Mouse (Mus musculus) kidney, postnatal 36 days (tissue): ENCODE results near the gene Kctd20.

Source experiments
- DNase-seq, 2 experiments: peaks; one replicate each; pipeline ENCODE4 v3.0.0; 2021 to 2022; ENCODE audit warnings: mixed read lengths in 2 of 2

Kctd20 gene

DNA sequence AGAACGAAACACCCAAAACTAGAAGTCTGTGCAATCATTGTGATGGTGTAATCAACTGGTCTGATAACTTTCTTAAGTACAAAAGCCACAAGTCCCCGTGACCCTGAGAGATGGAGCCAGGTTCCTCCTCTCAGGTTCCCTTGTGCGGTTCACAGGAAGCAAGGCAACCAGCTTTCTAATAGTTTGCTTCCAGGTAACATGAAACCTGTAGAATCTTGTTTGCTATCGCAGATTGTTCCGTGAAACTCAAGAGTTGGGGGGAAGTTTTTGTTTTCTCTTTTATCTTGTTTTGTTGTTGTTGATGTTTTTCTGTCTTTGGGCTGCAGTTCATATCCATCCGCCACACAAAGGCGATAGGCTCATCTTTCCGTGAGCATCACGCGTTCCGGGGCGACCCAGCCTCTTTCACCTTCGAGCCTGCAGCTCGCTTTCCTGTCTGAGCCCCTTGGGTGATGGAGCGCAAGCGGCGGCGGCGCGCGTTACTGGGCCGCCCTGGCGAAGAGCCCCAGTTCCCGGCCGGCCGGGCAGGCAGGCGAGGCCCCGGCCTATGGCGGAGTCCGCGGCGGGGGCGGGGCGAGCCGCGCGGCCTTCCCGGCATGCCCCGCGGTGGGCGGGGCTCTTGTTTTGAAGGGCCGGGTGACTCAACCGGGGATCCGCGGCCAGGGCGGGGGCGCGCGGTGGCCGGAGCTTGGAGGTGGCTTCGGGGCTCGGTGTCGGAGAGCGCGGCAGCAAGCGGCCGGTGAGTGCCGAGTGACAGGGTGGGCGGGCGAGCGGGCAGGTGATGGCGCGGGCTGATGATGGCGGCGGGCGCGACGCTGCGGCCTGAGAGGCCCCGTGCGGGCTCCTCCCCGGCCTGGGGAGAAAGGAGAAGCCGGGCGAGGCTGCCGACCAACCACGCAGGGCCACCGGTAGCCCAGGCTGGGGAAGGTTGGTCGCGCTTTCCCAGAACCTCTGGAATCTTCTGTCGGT, at the start of gene Kctd20:
Kctd20 (plus strand) TSS at position 120 of the 969 bp plus-strand sequence.
- DNase-seq, result peak; percentile 94 to 97

DNA sequence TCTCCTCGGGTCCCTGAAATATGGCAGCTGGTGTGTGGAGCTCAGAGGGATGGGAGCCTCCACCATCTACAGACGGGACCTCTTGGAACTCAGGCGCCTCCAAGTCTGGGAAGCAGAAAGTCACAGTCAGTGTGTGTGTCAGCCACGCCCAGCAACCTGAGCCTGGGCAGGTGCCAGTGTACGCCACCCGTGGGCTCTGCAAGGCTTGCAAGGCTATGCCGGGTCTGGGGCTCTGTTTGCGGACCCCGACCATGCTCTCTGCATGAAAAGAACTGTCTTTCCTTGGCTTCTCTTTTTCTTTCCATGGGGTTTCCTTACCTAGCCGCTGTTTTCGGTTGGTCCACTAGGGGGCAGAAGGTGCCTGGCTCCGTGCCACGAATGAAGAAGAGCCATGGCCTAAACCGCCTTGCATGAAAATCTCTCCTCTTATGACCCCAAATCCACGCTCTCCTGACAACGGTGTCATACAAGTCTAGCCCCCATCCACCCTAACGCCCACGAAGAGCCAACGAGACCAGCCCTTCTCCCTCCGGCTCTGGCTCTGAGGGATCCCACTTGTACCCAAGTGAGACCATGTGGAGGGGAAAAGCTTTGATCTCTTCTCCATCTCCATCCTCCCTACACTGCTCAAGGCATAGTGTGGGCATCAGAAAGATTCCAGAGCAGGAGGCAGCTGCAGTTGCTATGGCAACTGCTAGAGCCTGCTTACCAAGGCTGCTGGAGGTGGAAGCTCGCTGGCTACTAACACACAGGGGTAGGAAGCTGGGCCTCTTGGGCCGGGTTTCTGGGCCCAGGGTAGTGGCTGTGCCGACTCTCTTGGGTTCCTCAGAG, 47.0 kb upstream of the Kctd20 start:
- DNase-seq, result peak; percentile 47 to 83

DNA sequence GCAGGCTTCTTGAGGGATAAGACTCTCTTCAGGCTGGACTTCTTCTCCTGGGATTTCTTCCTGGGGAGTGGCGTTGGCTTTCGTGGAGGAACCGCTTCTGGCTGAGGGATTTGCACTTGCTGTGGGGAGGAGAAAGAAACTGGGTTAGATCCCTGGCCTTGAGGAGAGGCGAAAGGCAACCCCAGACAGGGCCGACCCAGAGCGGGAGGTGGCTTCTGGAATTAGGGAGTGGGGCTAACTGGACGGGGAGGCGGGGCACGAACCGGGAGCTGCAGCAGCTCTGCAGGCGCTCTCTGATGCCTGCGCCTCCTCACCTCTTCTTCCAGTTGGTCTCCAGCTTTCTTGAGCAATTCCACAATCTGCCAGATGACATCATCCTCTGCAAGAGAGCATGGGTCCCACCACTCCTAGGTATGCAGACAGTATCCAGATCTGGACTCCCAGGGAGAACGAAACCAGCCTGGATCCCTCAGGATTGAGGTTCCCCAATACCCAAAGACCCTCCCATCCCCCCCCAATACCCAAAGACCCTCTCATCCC, 46.3 kb upstream of the Kctd20 start:
- no peak for DNase-seq

DNA sequence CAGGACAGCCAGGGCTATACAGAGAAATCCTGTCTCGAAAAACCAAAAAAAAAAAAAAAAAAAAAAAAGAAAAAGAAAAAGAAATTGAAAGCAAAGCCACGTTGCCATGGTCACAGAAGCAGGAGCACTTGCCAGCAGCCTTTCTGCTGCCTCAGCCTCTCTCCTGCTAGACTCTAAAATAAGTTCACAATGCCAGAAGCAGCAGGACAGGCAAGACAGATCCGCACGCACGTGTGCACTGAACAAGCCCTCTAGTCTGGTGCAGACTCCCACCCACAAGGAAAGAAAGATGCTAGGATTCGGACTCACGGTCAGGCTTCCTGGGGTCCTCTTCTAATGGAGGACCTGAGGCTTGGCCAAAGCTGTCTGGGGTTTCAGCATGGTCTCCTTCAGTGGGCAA, 43.8 kb upstream of the Kctd20 start:
- peak in 1 of 2 experiments; percentile 20 for DNase-seq

DNA sequence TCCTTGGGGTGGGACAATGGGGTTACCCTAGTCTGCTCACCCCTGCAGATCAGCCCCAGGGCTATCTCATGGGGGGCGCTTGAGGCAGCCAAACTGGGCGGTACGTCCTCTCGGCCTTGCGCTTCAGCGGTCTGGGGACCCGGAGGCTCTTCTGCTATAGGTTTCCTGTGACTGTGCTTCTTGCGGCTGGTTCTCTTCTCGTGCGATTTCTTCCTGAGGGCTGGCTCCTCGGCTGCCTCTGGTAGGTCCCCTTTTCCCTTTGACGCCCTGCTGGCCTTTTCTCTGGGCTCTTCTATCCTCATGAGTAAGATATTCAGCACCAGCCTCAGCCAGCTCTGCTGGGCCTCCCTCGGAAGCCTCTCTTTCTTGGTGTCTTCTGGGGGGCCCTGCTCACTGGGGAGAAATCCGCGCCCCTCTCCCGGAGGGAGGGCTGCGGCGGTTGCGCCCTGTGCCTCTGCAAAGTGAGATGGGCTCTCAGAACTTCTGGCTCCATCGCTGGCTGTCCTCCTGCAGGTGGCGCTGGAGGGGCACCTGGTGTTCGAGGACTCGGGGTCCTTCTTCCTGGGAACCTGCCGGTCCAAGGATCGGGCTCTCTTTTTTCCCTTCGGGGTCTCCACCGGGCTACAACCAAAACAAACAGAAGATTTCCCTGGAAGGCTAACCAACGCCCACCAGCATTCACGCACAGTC, 42.4 kb upstream of the Kctd20 start:
- peak; percentile 56 to 86 for DNase-seq

DNA sequence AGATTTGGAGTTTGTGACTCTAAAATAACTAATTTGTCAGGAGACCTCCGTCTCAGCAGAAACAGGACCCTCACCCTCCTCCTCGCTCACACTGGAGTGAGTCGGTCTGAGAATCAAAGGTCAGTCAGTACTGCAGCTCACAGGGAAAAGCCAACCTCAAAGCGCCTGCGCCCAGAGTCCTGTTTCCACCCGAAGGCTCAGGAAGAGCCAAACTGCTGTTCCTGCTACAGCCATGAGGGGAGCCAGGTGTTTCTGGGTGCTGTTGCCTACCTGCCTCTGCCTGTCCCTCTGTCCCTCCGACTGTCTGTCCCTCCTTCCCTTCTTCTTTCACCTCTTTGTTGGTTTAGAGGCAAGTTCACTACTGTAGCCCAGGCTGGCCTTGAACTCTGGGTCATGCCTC, 41.6 kb upstream of the Kctd20 start:
- peak; percentile 70 for DNase-seq

DNA sequence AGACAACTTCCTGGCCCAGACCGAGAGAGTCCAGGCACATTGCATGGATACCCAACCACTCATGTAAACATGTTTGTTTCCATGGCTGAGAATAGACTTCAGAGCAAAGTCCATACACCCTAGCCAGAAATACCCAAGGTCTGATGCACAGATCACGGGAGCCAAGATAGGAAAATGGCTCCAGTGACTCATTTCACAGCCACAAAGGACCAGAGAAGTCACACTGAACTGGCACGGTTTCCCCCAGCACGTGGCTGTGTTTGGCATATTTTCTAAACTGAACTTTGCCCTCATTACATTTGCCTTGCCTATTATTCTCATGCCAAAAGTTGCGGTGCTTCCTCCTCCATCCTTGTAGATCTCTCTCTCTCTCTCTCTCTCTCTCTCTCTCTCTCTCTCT, 38.5 kb upstream of the Kctd20 start:
- DNase-seq, result peak; percentile 68 to 79

DNA sequence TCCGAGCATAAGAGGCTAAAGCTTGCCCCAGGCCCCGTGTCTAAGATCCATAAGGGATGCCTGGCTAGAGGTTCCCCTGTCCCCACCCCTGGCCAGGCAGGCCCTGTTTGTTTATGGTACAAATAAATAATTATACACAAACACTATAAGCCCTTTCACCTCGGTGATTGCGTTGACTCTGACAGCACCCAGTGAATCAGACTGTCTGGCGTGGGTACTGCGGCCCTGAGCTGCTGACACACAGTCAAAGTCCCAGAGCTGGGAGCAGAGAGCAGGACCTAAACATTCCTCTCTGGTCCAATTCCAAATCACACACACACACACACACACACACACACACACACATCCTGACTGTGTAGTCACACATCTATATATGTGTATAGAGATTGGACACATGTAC, 37.8 kb upstream of the Kctd20 start:
- DNase-seq, result no peak

DNA sequence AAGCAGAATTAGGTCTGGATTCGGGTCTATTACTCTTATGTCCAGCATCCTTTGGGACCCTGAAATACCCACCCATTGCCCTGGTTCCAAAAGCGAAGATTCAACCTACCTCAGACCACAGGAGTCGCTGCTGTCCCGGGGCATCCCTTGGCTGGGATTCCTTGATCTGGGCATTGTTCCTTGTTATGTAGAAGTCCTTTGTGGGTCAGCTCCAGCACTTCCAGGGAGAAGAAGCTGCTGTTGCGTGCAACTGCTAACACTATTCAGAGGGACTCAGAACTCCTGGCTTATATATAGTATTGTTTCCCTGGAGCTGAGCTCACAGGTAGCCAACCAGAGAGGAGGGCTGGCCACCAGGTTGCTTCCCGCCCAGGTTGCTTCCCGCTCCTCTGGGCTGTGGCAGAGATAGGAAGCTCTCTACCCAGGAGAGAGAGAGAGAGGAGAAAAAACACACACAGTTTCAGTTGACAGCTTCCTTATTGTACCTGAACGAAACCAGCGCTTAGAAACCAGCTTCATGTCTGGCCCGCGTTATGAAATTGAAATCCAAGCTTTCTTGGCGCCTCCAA, 36.6 kb upstream of the Kctd20 start, which contains the start of gene 4930539E08Rik:
4930539E08Rik (minus strand) TSS at position 265 of the 569 bp plus-strand sequence.
- DNase-seq, result no peak

DNA sequence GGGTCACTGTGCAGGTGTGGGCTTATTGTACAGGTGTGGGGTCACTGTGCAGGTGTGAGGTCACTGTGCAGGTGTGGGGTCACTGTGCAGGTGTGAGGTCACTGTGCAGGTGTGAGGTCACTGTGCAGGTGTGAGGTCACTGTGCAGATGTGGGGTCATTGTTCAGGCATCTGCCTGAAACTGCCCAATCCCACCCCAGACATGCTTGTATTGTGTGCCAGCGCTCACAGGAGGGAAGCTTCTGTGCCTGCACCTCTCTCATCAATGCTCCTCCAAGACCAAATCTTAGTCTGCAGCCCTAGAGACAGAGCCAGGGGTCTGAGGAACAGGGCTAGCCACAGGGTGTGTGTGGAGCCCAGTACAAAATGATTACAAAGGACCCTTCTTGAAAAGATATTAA, 35.2 kb upstream of the Kctd20 start:
- no peak for DNase-seq

DNA sequence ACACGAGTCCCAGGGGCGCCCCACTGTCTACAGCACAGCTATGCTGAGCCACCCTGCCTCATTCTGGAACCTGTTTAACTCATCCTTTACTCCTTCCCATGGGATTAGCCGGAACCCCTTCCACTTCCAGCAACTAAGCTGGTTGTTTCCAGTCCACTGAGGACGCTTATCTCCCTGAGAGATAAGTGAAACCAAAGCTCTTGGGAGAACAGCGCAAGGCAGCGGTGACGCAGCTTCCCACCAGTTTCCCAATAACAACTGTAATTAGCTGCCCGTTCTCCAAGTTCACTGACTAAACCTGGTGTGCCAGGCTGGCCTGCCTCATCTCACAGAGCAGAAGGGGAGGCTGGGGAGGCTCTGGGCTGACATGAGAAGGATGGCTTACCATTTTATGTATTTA, 30.7 kb upstream of the Kctd20 start:
- DNase-seq, result no peak

DNA sequence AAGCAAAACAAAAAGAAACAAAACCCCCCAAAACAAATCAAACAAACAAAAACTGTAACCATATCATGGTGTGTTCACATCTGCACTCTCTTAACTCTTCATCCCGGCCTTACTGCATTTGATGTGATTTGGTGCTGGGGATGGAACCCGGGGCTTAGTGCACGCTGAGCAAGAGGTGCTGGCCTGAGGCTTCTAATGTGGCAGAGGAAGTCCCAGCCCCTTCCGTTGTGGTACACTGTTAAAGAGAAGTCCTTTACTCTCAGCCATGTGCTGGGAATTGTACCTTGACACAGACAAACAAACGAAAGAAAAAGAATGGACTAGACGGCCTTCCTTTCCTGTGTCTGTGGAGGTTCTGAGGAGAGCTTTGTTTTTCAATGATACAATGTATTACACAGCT, 29.7 kb upstream of the Kctd20 start:
- DNase-seq, result no peak

DNA sequence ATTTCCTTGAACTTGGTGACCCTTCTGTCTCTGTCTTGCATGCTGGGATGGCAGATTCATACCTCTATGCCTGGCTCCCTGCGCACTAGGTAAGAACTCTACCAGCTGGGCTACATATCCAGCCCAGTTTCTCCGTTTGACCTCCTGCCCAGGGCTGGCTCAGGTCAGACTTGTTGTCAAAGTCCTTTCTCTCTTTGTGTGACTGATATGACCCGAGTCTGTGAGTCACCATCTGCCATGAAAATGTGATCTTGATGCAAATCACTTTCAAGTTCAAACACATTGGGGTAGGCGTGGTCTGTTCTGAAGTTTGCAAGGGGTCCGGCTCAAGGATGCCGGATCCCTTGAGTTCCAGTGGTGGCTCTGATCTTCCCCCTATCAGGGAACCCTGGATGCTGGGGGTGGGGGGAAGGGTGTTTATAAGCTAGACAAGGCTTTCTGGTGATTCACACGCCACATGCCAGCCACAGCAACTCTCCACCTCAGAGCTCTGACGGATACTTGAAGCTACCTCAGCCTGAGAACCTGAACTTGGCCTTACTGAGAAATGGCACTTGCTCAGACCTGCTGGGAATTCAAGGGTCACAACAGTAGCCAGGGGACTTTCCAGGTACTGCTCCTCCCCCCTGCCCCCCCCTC, 26.7 kb upstream of the Kctd20 start:
- DNase-seq, result no peak

DNA sequence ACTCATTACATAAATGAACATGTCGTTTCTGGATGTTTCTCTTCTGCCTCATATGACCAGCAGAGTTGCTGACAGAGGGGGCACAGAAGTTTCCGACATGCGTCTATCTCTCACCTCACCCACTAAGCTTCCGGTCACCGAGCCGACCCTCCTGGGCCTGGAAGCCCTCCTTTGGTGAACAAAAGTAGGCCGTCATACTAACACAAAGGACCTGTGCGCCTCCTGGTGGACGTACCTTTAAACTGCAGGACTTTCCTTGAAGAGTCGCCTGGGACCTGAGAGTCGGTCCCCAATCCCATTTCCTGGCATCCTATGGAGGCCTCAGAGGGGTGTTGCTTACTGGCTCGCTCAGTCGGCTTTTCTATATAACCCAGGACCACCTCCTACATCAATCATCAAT, 25.4 kb upstream of the Kctd20 start:
- peak; percentile 73 to 91 for DNase-seq

DNA sequence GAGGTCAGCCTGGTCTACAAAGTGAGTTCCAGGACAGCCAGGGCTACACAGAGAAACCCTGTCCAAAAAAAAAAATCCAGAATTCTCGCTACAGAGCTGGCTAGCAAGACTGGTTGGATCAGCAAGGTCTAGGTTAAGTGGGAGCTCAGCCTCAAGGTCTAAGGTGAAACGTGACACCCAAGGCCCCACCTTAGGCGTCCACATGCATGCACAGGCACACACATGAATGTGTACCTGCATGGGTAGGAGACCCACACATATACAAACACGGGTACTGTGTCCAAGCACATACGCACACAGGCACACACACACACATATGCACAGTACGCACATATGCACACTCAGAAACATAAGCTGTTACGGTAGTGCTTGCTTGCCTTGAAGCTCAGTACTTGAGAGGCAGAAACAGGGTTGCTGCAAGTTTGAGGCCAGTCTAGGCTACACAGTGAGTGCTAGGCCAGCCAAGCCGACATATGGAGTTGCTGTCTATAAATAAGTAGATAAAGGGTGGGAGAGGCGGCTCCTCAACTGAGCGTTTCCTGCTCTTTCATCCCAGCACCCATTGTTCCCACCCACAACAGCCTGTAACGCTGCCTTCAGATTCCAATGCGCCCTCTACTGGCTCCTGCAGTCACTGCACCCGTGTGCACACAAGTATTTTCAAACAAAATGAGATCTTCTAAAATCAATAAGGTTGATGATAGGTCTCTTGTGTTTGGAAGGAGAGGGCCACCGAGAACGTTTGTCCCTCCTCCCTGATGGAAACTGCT, 24.7 kb upstream of the Kctd20 start:
- DNase-seq, result peak; percentile 52 to 82

DNA sequence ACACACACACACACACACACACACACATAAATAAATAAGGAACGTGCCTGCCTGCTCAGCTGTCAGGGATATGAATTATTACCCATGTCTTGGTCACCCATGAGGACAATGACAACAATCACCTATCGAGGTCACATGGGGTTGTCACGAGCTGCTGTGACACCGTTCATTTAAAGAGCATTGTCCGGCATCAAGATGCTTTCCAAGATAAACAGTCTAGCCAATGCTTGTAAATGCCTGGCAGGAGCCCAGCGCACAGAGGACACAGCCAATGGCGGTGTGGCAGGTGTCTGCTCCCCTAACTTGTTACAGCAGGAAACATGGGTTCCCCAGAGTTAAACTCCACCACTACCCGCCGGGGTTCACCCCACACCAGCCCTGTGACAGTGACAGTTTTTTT, 23.7 kb upstream of the Kctd20 start:
- peak in 1 of 2 experiments; percentile 30 for DNase-seq

DNA sequence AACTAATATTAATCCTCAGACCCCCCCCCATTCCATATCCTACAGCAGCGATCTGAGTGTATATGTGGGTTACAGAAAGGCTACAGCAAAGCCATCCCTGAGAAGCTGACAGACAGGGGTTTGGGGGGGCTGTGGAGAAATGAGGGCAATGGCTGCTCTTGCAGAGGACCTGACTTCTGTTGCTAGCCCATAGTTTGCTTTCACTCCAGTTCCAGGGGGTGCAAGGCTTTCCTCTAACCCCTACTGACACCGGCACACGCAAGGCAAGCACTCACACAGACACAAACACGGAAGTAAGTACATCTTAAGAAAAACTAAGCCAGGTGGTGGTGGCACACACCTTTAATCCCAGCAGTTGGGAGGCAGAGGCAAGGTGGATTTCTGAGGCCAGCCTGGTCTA, 22.4 kb upstream of the Kctd20 start:
- DNase-seq, result no peak

DNA sequence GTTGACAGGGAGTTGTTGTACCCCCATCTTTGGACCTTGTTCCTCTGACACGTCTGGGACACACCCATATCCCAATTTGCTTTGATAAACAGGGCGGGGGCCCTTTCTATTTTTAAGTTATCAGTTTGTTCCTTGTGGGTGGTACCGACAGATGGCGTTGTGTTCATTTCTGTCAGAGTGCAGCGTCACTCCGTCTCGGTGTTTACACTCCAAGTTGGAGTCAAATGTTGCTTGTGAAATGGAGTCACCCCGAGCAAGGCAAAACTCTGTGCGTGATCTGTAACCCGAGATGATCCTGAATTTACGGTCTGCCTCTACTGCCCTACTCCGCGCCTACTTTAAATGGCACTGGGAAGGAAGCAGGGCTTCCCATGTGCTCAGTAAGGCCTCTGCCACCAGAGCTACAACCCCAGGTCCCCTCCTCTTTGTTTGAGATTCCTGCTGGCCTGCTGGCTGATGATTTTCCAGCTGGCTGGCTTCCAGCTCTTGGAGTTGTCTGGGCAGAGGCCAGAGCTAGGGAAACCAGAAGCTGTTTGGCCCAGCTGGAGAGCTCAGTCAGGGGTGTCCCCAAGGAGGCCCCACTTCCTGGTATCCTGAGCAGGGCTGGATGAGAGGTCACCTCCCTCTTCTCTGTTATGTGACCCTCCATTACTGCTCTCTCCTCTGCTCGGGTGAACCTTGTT, 21.2 kb upstream of the Kctd20 start:
- peak; percentile 95 to 98 for DNase-seq

DNA sequence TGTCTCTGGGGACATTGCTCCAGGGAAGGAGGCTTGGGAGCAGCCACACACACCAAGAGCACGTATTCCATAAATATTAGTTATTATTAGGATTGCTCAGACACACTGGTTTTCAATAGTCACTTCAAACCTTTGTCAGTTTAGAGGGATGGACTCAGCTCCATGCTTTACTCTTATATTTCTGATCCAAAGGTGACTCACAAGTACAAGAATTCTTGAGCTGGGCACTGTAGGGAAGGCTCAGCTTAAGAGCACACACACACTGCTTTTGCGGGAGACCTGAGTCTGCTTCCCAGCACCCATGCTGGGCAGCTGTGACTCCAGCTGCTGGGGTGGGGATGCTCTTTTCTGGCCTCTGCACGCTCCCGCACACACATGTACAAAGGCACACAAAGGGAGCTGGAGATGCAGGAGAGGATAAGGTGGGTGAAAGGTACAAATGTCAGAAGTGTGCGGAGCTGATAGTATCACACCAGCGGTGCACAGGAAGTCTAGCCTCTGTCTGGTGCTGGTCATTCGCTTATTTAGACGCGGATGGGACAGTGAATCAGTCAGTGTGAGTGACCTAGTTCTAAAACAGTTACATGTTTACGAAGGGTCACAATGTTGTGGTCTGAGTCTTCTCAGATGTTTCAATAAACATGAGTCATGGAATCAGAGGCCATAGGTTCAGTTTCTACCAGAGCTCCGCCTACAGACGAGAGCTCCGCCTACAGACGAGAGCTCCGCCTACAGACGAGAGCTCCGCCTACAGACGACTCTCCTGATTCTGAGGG, 20.1 kb upstream of the Kctd20 start:
- no peak for DNase-seq

DNA sequence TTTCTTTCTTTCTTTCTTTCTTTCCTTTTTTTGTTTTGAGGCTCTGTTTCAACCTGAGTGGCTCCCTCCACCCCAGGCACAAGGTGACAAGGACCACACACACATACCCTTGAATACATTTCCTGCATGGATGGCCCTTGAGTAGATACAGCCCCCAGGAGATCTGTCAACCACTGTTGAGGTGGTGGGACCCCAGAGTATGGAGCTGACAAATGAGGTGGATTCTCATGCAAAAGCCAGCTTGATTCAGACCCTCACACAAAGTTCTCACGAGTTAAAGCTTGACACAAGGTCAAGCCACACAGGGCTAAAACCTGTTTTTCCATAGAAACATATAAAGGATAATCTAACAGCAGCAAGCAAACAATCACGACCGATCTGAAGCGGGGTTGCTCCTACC, 19.5 kb upstream of the Kctd20 start:
- DNase-seq, result no peak
